Mouse (Mus musculus): Measurements from ENCODE around the gene Crygn. TPM values are rescaled to one million over a fixed set of nuclear protein-coding genes. Genes with fewer than 3 reads are reported as not detected.
"Not testable (repeated sequence)": the region's sequence is repeated elsewhere in the genome, so short reads cannot be mapped to it uniquely, and the experiment has no call there.

The Crygn gene
- polyA plus RNA-seq, 1 experiment from 2014 or later: 3.4 TPM

DNA sequence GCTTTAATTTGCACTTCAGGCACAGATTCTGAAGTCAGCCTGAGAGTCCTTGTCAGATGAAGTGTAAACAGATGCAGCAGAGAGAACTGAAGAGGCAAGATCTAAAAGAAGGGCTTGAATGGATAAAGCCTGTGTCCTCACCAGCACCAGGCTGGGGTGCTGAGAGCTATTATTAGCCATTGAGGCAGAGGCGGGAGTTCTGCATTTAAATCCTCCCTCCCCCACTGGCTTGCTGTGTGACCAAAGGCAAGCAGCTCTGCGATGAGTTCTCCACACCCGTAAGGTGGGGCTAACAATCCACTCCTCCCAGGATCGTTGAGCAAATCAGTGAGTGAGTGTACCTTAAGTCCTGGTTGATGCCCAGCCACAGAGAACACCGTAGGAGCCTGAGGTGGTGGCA lies 23.2 kb upstream of the Crygn start:
- peaks cover 5% of the 10 kb centered on the region; the same call in 1 of the 2 replicates for H3K27me3 ChIP-seq (ENCODE audit: control insufficient read depth, insufficient read depth, low read depth, low read length)
- WGBS: 24% methylated on average over 5 of the region's 5 CpGs
- no peak for ATAC-seq (ENCODE audit: low read depth)
- H3K4me3 ChIP-seq (ENCODE audit: low read length): no peak overlapping the region
- H3K36me3 ChIP-seq (ENCODE audit: control insufficient read depth, insufficient read depth, low read length): no peaks in the 10 kb centered on the region
- H3K27ac ChIP-seq (ENCODE audit: low read length): no peak overlapping the region
- no peak overlapping the region for H3K4me2 ChIP-seq (ENCODE audit: low read depth, low read length)
- no peak overlapping the region for H3K9ac ChIP-seq (ENCODE audit: low read length)
- H3K4me1 ChIP-seq (replicated peaks; ENCODE audit: control insufficient read depth, insufficient read depth, low read length): no peaks in the 10 kb centered on the region
- peaks cover 7% of the 10 kb centered on the region; the same call in 1 of the 2 replicates for H3K9me3 ChIP-seq (ENCODE audit: control insufficient read depth, low read length)

DNA sequence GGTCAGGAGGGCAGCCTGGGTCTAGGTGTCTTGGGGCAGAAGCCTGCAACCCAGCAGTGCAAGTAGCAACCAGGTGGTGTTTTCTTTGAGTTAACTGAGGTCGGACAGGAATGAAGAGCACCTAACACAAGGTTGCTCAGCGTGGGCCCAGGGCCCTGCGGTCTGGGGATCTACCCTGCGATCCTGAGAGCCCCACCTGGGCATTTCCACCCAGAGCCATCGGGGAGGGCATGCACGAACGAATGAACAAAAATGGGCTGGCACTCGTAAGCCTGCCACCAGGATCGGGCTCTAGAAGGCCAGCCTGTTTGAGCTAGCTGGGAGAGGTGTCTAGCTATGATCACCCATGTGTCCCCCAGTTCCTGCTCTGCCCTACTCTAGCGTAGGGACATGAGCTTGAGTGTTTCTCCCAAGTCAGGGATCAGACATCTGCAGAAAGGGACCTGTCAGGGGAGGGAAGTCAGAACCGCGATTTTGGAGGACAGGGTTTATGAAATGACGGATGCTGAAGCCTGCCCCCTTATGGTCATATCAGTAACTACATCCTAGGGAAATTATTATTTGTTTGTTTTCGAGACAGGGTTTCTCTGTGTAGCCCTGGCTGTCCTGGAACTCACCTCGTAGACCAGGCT lies 22.2 kb upstream of the Crygn start:
- H3K36me3 ChIP-seq (ENCODE audit: control insufficient read depth, insufficient read depth, low read length): no peaks in the 10 kb centered on the region
- H3K9me3 ChIP-seq (ENCODE audit: control insufficient read depth, low read length): peaks cover 4% of the 10 kb centered on the region; the same call in 1 of the 2 replicates
- 0 out of 2 replicates have a peak, but pooled peaks have one; percentile 47 for ATAC-seq (ENCODE audit: low read depth)
- H3K9ac ChIP-seq (ENCODE audit: low read length): no peak overlapping the region
- H3K27ac ChIP-seq (ENCODE audit: low read length): no peak overlapping the region
- no peaks in the 10 kb centered on the region for H3K4me1 ChIP-seq (replicated peaks; ENCODE audit: control insufficient read depth, insufficient read depth, low read length)
- 49% methylated on average over 15 of the region's 15 CpGs for WGBS
- H3K27me3 ChIP-seq (ENCODE audit: control insufficient read depth, insufficient read depth, low read depth, low read length): peaks cover 5% of the 10 kb centered on the region; the same call in 1 of the 2 replicates
- peak overlapping the region; percentile 5; the same call in 1 of the 2 replicates for H3K4me2 ChIP-seq (ENCODE audit: low read depth, low read length)
- no peak overlapping the region for H3K4me3 ChIP-seq (ENCODE audit: low read length)

DNA sequence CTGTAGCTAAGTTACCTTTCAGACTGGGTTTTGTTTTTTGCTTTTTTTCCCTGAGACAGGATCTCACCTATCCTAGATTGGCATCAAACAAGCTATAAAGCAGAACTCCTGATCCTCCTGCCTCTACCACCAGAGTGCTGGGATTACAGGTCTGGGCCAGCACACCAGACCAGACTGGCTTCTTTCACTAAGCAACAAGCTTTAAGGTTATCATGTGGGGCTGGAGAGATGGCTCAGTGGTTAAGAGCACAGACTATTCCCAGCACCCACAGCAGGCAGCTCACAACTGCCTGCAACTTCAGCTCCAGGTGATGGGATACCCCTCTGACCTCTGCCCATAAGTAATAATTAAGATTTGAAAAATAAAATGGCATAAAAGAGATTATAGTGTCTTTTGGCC lies 21.5 kb upstream of the Crygn start:
- Histone ChIP-seq H3K4me3 (ENCODE audit: low read length) (no peak overlapping the region), H3K36me3 (ENCODE audit: control insufficient read depth, insufficient read depth, low read length) (no peaks in the 10 kb centered on the region), H3K27me3 (ENCODE audit: control insufficient read depth, insufficient read depth, low read depth, low read length) (peaks cover 5% of the 10 kb centered on the region; the same call in 1 of the 2 replicates), H3K4me2 (ENCODE audit: low read depth, low read length) (no peak overlapping the region), H3K4me1 (replicated peaks; ENCODE audit: control insufficient read depth, insufficient read depth, low read length) (no peaks in the 10 kb centered on the region), H3K9ac (ENCODE audit: low read length) (no peak overlapping the region), H3K9me3 (ENCODE audit: control insufficient read depth, low read length) (peaks cover 2% of the 10 kb centered on the region; the same call in 1 of the 2 replicates), H3K27ac (ENCODE audit: low read length) (no peak overlapping the region)
- ATAC-seq (ENCODE audit: low read depth): no peak

DNA sequence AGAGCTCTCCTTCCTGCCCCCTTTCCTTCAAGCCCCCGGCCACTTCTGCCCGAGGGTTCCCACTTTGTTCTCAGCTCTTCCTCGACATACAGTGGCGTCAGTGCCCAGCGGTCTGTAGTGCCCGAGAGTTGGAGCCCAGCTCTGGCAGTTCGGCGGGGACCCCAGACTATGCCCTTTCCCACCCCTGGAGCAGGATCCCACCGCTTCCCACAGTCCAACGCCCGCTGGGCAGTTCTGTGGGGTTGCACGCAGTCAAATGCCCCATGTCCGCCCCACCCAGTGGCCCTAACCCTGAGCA lies 21.0 kb upstream of the Crygn start:
- Histone ChIP-seq H3K4me2 (ENCODE audit: low read depth, low read length) (no peak overlapping the region), H3K9me3 (ENCODE audit: control insufficient read depth, low read length) (peaks cover 3% of the 10 kb centered on the region; the same call in 1 of the 2 replicates), H3K27me3 (ENCODE audit: control insufficient read depth, insufficient read depth, low read depth, low read length) (peaks cover 5% of the 10 kb centered on the region; the same call in 1 of the 2 replicates), H3K9ac (ENCODE audit: low read length) (no peak overlapping the region), H3K27ac (ENCODE audit: low read length) (no peak overlapping the region), H3K36me3 (ENCODE audit: control insufficient read depth, insufficient read depth, low read length) (no peaks in the 10 kb centered on the region), H3K4me3 (ENCODE audit: low read length) (no peak overlapping the region), H3K4me1 (replicated peaks; ENCODE audit: control insufficient read depth, insufficient read depth, low read length) (no peaks in the 10 kb centered on the region)
- ATAC-seq (ENCODE audit: low read depth): no peak
- 52% methylated on average over 13 of the region's 13 CpGs for WGBS

DNA sequence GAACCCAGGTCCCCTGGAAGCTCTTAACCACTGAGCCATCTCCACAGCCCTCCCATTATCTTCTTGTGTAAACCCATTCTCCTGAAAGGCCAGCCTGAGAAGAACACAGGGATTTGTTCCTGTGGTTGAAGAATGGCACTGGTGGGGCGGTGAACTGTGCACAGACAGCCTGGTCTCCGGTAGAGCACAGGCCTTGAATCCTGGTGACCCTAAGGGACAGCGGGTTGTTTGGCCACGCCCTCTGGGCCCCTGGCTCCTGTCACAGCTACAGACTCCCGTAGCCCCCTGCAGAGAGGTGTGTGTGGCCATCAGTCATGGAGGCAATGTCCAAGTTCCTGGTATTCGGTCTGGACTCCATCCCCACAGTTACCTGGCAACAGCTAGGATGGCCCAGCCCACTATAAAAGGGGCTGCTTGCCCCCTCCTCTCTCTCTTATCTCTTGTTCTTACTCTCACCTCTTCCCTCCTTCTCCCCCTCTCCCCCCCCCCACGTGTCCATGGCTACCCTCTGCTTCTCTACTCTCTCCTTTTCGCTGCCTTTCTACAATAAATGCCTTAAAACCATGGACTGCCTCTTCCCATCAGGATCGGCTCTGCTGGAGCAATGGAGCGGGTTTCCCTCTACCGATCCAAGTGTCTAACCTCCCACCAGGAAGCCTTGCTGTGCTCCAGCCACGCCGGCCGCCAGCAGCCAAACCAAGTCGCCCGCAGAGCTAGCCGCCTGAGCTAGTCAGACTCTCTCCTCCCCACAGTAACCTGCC lies 20.5 kb upstream of the Crygn start:
- no peak overlapping the region for H3K4me3 ChIP-seq (ENCODE audit: low read length)
- no peak overlapping the region for H3K9ac ChIP-seq (ENCODE audit: low read length)
- WGBS: 25% methylated on average over 17 of the region's 17 CpGs

DNA sequence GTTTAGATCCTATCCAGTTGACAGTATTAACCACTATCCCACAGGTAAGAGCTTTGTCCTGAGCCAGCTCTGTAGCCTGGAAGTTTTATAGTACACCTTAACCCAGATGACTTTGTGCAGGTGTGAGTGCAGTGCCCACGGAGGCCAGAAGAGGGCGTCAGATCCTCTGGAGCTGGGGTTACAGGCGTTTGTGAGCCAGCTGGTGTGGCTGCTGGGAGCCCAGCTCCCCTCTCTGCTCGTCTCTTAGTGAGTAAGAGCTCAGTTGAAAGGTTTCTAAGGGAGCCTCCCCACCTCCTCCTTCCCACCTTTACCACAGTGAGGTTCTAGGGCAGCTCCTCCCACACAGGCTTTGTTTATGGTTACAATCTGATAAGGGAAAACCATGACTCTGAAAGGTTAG lies 18.9 kb upstream of the Crygn start:
- no peaks in the 10 kb centered on the region for H3K4me1 ChIP-seq (replicated peaks; ENCODE audit: control insufficient read depth, insufficient read depth, low read length)
- no peak overlapping the region for H3K27ac ChIP-seq (ENCODE audit: low read length)
- ATAC-seq (ENCODE audit: low read depth): no peak
- no peak overlapping the region for H3K4me2 ChIP-seq (ENCODE audit: low read depth, low read length)
- H3K9me3 ChIP-seq (ENCODE audit: control insufficient read depth, low read length): peaks cover 3% of the 10 kb centered on the region; the same call in 1 of the 2 replicates
- WGBS: 59% methylated on average over 4 of the region's 4 CpGs
- H3K36me3 ChIP-seq (ENCODE audit: control insufficient read depth, insufficient read depth, low read length): no peaks in the 10 kb centered on the region
- no peak overlapping the region for H3K4me3 ChIP-seq (ENCODE audit: low read length)
- H3K9ac ChIP-seq (ENCODE audit: low read length): no peak overlapping the region
- H3K27me3 ChIP-seq (ENCODE audit: control insufficient read depth, insufficient read depth, low read depth, low read length): peaks cover 5% of the 10 kb centered on the region; the same call in 1 of the 2 replicates

More for the DNA sequence above, 20.5 kb upstream of the Crygn start:
- H3K4me2 ChIP-seq (ENCODE audit: low read depth, low read length): no peak overlapping the region
- no peaks in the 10 kb centered on the region for H3K4me1 ChIP-seq (replicated peaks; ENCODE audit: control insufficient read depth, insufficient read depth, low read length)
- peak; percentile 28; the same call in 1 of the 2 replicates for ATAC-seq (ENCODE audit: low read depth)
- H3K27ac ChIP-seq (ENCODE audit: low read length): no peak overlapping the region
- H3K27me3 ChIP-seq (ENCODE audit: control insufficient read depth, insufficient read depth, low read depth, low read length): peaks cover 5% of the 10 kb centered on the region; the same call in 1 of the 2 replicates
- H3K36me3 ChIP-seq (ENCODE audit: control insufficient read depth, insufficient read depth, low read length): no peaks in the 10 kb centered on the region
- H3K9me3 ChIP-seq (ENCODE audit: control insufficient read depth, low read length): peaks cover 3% of the 10 kb centered on the region; the same call in 1 of the 2 replicates

DNA sequence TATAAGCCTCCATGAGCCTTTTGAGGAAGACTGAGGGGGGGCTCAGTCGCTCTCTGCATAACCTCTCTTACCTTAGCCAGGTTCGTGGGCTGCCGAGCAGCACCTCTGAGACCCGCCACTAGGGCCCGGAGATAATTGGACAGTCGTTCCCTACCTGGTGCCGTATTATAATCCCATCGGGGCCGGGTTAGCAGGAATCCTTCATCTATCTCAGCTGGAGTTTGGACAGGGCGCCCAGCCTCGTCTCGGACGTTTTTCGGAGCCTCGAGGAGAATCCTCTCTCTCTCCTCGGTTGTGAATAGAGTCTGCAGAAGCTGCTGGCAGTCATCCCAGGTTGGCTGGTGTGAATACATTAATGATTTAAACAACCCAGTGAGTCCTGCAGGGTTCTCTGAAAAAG lies 16.7 kb upstream of the Crygn start:
- not testable (repeated sequence) for H3K4me3 ChIP-seq (ENCODE audit: low read length); ATAC-seq (ENCODE audit: low read depth); H3K36me3 ChIP-seq (ENCODE audit: control insufficient read depth, insufficient read depth, low read length); H3K9ac ChIP-seq (ENCODE audit: low read length); H3K9me3 ChIP-seq (ENCODE audit: control insufficient read depth, low read length); H3K27me3 ChIP-seq (ENCODE audit: control insufficient read depth, insufficient read depth, low read depth, low read length); H3K4me1 ChIP-seq (replicated peaks; ENCODE audit: control insufficient read depth, insufficient read depth, low read length); H3K4me2 ChIP-seq (ENCODE audit: low read depth, low read length); H3K27ac ChIP-seq (ENCODE audit: low read length)
- 70% methylated on average over 16 of the region's 16 CpGs for WGBS

DNA sequence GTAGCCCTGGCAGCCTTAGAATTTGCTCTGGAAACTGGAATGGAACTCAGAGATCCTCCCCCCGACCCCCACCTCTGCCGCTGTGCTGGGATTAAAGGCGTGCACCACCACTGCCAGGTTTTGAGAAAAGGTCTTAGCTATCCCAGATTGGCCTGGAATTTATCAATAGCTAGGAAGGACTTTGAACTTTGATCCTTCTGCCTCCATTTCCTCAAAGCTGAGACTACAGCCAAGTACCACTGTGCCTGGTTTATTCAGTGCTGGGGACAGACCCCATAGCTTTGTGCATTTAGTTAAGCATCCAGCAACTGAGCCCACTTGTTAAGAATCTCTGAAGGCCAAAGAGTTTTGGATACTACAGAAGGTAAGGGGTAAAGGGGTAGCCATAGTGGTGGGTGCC lies 877 bp downstream of the Crygn start:
- Histone ChIP-seq H3K9ac (ENCODE audit: low read length) (no peak overlapping the region), H3K4me1 (replicated peaks; ENCODE audit: control insufficient read depth, insufficient read depth, low read length) (peaks cover 9% of the 10 kb centered on the region), H3K36me3 (ENCODE audit: control insufficient read depth, insufficient read depth, low read length) (no peaks in the 10 kb centered on the region), H3K4me3 (ENCODE audit: low read length) (no peak overlapping the region), H3K27ac (ENCODE audit: low read length) (no peak overlapping the region), H3K4me2 (ENCODE audit: low read depth, low read length) (no peak overlapping the region), H3K9me3 (ENCODE audit: control insufficient read depth, low read length) (no peaks in the 10 kb centered on the region), H3K27me3 (ENCODE audit: control insufficient read depth, insufficient read depth, low read depth, low read length) (no peaks in the 10 kb centered on the region)
- 78% methylated on average over 3 of the region's 3 CpGs for WGBS
- ATAC-seq (ENCODE audit: low read depth): no peak

DNA sequence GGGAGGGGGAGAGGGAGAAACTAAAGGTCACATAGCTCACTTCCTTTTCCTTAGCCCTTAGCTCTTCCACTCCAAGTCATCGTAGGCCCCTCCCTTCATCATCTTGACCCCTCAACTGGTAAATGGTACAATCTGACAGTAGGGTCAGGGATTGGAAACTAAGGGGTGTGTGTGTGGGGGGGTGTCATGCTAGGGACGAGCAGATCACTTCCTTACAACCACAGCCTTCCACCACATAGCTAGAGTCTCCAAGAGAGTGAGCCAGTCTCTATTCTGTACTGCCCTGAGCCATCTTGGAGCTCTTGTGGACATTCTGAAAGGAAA lies 5.7 kb downstream of the Crygn start:
- no peaks in the 10 kb centered on the region for H3K27me3 ChIP-seq (ENCODE audit: control insufficient read depth, insufficient read depth, low read depth, low read length)
- peaks cover 14% of the 10 kb centered on the region for H3K4me1 ChIP-seq (replicated peaks; ENCODE audit: control insufficient read depth, insufficient read depth, low read length)
- 0% methylated on average over 2 of the region's 2 CpGs for WGBS
- H3K4me2 ChIP-seq (ENCODE audit: low read depth, low read length): peak overlapping the region; percentile 86
- H3K9me3 ChIP-seq (ENCODE audit: control insufficient read depth, low read length): no peaks in the 10 kb centered on the region
- H3K36me3 ChIP-seq (ENCODE audit: control insufficient read depth, insufficient read depth, low read length): no peaks in the 10 kb centered on the region
- ATAC-seq (ENCODE audit: low read depth): no peak; the same call in 1 of the 2 replicates
- peak overlapping the region; percentile 96 for H3K27ac ChIP-seq (ENCODE audit: low read length)
- peak overlapping the region; percentile 85; the same call in 1 of the 2 replicates for H3K9ac ChIP-seq (ENCODE audit: low read length)
- peak overlapping the region; percentile 62 for H3K4me3 ChIP-seq (ENCODE audit: low read length)
